Mouse (Mus musculus) NIH3T3 (cell line): ENCODE measurements at regions not wholly inside any gene's neighbourhood (a gene's known extent, or its start where the extent isn't known, plus 50 kb on each side); places are given as distances from the start of the nearest gene placed in this dataset.
"Not testable (repeated sequence)": the region's sequence is repeated elsewhere in the genome, so short reads cannot be mapped to it uniquely, and the experiment has no call there.

Experiments used
- DNase-seq: peaks from one replicate; pipeline ENCODE4 v3.0.0-alpha.2; 2012; ENCODE audit warnings: low read depth

DNA sequence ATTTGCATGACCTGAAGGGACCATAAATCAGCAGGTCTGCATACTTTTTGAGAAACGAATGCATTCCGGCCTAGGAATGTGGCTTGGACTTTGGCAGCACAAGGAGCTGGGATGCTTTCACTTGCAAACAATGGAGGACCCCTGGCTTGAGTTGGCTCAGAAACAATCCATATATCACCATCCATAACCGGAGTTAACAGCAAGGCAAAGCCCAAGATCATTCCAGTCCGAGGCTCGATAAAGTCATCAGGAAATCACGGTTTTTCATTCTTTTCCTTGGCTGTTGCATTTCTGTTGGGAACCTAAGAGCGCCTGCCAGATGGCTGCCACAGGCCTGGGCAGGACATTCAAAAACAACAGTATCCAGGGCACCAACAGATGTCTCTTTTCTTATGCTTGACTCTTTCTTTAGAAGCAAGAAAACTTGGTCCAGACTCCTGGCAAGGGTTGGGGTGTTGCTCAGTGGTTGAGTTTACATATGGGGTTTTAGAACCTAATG lies 198.5 kb downstream of the Fam43a start:
- DNase-seq: peak; percentile 88

DNA sequence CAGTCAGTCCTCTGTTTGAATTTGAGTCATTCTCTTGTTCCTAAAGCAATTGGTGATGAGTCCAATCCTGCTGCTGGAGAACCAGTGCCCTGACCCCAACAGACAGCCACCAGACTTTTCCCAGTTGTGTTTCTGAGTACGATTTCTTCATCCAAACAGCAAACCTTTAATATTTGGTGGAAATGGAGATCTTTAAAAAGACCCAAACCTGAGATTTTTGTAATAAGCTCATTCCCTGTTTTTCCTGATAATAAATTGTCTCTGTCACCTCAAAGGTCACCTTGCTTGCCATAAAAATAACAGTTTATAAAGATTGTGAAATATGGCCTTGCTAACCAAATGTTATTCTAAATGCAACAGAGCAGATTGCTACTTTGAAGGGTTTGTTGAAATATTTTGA lies 199.0 kb downstream of the Fam43a start:
- no peak for DNase-seq

DNA sequence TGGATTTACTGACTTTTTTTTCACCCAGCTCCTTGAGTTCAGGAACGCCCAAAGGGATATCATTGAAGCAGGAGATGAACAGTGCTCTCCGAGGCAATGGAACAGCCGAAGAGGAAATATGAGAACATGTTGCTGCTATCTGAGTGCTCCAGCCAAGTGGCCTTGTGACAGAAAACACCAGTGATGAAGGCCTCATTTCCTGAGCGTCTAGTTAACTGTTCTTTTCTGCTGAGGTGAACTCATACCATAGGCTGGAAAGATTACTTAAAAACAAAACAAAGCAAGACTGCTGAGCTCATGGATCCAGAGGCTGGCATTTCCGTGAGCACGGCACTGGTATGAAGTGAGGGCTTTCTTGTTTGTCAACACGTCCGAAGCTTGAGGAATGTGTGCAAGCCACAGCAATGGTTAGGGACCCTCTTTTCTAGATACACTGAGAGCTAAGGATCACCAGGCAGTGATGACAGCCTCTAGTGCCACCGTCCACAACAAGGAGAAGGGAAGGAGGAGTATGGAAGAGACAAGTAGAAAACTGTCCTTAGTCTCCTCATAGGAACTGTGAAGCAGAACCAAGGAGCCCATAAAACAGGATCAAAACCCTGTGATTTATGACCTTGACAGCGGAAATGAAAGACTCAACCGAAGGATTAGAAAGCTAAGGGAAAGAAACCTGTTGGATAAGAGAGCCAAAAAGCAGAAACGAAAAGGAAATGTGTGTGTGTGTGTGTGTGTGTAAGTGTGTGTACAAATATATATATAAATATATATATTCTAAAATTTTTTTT lies 200.4 kb downstream of the Fam43a start:
- no peak for DNase-seq

DNA sequence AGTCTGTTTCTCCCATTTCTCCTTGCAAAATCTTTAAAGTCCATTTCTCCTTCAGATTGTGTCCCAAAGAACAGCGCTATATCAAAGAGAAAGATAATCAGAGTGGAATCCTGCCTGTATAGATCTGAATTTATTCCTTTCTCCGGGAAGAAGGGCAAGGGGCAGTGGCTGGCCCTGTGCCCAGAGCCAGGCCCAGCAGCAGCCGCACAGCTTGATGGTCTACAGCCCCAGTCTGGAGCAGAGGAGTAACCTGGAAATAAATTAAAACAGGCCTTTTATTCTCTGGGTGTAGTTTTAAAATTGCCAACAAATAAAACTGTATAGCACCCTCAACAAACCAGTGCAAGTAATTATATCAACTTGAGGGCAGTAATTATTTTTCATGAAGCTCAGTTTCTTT lies 204.5 kb downstream of the Fam43a start:
- no peak for DNase-seq

DNA sequence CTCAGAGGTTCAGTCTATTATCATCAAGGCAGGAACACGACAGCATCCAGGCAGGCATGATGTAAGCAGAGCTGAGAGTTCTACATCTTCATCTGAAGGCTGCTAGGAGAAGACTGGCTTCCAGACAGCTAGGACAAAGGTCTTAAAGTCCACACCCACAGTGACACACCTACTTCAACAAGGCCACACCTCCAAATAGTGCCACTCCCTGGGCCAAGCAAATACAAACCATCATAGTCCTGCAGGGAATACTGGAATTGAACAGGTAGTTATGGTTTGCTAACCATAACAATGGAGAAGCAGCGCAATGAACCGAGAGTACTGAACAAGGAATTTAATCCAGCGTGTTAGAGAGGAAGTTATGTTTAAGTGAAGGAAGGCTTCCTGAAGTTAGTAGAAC lies 206.7 kb downstream of the Fam43a start:
- not testable (repeated sequence) for DNase-seq

DNA sequence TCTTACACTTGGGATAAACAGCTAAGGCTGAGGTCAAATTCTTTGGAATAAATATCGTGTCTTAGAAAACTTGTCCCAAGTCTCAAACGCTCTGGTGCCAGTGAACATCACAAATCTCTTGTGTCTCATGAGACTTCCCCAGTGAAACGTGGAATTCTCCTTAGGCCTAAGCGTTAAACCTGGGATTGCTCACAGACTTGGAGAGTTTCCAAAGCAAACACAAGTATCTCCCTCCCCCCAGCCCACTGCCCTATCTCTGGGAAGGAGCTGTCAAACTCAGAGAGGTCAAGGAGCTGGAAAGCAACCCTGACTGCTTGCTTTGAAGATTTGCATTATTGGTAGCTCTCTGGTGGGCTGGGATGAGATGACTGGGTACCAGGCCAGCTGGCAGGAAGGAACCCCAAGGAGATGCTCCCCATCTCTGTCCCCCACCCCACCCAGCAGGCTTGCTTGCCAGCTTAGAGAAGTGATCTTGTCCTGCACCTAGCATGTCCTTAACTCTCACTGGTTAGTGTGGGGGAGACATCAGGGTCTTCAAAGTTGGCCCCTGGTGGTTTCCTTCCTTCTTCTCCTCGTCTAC lies 219.1 kb downstream of the Fam43a start:
- DNase-seq: peak; percentile 55

DNA sequence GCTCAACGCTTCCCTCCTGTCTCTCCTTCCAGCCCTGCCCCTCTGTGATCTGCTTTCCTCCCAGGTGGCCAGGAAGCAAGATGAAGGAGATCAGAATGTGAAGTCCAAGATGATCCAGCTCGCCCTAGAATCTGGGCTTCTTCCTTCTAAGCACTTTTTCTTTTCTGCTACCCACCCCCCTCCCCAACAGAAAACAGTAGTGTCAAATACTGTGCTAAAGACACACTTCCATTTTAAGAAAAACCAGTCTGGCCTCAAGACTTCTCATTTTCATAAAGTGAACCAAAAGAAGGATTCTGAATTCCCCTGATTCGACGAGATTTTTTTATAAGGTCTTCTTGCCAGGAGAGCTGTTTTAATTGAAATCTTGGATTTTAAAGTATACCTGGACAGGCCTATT lies 219.8 kb downstream of the Fam43a start:
- DNase-seq: no peak

DNA sequence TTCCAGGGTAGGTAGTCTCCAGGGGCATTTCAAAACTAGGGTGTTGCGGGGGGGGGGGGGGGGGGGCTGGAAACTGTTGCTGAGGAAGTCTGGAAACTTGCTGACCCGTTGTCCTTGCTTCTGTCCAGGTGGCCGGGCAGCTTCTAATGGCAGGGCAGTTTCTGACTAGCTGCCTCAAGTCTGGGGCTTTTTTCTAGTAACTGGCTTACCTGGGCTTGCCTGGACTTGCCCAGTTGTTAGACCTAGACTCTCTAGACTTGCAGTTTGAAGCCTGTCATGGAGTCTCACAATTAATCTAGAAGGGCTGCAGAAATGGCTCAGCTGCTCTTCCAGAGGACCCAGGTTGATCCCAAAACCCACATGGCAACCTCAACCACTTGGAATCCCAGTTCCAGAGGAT lies 220.7 kb downstream of the Fam43a start:
- DNase-seq: no peak

DNA sequence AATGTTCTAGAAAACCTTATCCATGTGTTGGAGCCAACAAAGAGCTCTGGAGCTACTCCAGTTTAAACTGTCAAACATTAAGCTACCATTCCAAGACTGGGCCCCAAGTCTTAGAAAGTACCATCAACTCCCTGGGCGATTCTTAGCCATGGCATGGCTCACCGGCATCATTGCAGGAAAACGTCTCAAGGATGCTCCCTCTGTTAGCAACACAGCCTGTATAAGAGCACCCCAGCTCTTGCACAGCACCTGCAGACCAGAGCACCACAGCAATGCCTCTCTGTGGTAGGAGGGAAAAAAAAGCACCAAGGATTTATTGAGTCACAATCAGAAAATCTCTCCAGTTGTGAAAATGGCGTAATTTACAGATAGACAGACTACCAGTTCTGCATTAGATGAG lies 221.2 kb downstream of the Fam43a start:
- no peak for DNase-seq

DNA sequence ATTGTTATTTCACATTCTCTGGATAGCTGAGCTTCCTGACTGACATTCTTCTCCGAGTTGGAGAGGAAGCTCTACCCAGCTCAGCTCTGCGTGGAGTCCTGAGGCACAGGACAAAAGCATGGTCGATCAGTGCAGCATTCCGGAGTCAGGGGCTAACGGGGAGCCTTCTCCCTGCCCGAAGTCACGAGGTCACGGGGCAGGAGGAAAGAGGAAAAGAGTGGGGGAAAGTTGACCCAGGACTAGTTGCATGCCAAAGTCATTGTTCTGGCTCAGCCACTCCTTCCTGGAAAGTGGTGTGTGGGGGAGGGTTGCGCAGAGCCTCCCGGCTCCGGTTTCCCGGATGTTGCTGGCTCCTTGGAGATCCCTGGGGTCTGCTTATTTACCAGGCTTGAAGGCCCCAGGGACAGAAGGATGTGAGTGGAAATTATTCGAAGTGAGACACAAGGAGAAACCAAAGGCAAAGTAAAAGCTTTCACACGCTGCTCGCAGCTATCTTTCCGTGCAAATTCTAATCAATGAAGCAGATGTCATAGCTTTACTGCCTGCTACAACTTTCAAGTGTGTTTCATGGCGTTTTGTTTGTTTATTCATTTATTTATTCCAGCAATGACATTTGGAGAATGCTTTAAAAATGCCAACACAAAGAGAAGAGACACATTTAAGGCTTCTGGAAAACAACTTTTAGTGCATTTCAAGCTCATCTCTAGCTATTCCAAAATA lies 221.8 kb downstream of the Fam43a start:
- DNase-seq: no peak

DNA sequence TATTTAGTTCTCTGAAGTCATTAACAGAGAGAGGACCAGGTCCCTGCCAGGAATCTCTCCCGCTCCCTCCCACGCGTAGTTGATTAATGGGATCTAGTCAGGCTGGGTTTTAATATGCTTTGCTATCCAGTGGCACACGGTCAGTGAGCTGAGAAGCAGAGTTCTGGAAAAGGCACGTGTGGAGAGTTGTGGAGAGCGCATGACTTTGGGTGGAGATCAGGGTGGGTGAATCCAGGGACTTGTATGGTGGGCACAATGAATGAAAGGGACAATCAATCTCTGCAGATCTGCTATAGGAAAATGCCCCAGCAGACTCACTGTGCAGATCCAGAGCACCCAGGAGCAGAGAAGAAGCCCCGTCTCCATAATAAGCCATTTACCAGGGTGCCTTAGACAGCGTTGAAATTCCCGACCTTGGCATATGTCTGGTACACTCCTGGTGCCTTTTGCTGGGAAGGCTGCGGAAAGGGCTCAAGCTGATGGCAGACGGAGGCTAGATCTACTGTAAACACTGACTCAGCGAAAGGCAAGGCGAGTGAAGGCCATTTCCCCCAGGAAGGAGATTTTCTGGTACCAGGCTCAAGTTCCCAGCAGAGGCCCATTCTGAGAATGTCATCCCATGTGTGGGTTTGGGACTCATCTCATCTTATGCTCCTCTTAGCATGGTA lies 222.5 kb downstream of the Fam43a start:
- DNase-seq: peak; percentile 53

DNA sequence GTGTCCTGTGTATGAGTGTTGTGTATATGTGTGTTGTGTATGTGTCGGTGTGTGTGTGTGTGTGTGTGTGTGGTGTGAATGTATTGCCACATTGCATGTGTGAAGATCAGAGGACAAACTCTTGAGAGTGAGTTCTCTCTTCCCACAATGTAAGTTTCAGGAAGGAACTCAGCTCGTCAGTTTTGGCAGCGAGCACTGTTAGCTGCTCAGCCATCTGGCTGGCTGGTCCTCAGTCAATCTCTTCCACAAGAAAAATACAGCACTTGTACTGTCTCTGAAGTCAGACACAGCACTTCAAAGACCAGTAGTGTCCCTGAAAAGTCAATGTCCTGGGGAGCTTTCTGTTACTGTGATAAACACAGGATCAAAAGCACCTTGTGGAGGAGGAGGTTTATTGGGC lies 226.6 kb downstream of the Fam43a start:
- DNase-seq: peak; percentile 25

DNA sequence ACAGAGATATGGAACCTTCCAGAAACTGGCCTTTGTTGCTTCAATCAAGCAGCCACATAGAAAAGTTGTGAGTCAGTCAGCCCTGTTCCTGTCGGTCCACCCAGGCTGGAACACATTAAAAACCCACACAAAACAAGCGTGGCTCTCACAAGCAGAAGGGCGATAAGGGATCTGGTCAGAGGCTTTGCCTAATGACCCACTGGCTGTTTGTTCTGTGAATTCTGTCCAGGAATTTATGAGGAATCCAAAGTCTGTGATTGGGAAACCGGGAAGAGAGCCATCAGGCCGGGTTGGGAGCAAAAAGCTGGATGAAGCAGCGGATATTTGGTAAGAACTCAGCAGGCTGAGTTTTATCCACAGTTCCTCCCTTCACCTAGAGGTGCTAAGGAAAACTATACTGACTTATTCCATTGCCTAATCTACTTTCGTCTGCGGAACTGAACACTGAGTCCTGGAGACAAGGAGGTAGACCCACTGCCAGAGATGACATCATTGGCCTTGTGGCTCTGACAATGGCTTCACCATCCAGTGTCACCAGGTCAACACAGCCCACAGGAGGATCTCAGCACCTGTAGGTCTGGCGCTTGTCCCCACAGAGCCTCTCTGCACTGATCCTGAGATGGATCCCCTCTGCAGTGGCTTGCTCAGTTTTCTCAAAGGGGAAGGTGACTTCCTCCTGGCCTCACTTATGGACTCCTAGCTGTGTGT lies 228.5 kb downstream of the Fam43a start:
- DNase-seq: peak; percentile 96

DNA sequence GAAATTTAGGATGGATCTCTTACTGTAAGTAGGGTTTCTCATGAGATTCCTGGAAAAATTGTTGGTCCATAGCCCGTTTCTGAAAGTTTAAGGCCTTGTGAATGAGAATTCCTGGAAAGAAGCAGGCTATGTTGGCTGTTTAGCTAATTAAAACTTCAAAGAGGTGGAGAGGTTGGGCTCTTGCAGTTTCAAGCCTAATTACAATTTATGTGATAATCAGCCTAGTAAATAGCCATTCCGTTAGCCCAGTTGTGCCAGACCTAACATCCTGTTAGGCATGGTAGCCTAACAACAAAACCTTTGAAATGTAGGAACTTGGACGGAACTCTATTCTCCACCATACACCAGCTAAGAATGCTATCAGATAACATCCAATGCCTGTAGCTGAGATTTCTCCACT lies 235.0 kb downstream of the Fam43a start:
- no peak for DNase-seq

DNA sequence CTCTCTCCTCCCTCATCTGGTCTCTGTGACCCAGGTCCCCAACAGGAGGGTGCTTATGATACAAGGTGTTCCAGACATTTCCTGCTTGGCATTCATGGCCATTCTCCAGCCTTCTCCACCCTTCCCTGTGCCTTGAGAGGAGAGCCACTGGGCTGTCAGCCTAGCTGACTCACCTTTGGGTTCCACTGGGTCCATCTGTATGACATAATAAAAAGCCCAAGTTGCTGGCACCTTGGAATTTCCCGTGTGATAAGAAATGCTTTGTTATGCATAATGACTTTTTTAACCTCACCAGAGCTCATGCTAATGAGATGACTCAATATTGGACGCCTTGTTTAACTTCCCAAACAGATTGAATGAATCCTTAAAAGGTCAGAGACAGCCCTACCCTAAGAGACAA lies 236.2 kb downstream of the Fam43a start:
- DNase-seq: no peak

DNA sequence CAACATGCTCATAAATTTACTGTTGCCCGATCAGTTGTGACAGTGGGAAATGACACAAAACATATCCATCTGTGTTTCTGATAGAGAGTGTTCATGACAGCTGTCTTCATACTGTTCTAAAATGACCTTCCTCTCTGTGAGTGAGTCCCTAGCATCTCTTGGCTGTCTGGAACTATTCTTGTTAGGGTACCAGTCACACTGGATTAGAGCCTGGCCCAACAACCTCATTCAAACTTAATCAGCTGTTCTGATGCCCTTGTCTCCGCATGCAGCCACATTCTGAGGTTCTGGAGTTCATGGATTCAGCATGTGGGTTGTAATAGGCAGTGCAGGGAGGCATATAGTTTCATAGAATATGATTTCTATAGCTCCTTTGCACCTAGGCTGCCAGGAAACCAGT lies 238.4 kb downstream of the Xxylt1 start:
- no peak for DNase-seq

DNA sequence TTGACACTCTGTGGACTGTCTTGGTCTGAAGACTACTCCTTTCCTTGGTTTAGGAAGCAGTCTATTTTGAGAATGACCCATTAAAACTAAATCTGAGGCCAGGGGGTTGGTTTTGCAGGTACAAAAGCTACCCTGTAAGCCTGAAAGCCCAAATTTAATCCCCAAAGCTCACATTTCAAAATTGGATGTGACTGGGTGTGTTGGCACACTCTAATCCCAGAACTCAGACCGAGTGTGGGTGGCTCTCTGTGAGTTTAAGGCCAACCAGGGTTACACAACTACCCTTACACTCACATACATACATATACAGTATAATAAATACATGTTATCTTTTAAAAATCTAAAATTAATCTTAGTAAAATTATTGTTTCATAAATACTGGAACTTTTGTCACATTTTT lies 228.6 kb downstream of the Xxylt1 start:
- DNase-seq: no peak

DNA sequence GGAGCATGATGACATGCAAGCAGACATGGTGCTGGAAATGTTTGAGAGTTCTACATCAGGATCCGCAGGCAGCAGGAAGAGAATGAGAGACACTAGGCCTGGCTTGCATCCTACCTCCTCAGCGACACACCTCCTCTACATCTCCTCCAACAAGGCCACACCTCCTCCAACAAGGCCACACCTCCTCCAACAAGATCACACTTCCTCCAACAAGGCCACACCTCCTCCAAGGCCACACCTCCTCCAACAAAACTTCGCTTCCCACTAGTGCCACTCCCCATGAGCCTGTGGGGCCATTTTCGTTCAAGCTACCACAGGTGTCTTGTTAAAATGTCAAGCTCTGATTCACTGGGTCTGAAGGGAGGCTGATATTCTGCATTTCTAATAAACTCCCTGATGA lies 226.5 kb downstream of the Xxylt1 start:
- DNase-seq: no peak

DNA sequence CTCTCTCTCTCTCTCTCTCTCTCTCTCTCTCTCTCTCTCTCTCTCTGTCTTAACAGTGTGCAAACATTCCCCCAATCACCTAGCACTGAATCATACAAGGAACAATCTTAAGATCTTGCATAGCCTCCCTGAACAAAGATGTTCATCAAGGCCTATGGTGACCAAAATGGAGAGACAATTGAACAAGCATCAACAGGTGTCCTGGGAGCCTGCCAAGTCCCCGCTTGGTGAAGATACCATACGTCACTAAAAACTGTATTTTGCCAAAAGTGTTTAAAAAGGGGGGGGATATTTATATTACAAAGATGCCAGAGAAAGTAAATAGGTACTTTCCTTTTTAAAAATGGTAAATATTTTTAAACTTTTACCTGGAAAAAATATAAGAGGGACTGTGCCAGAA lies 223.6 kb downstream of the Xxylt1 start:
- no peak for DNase-seq

DNA sequence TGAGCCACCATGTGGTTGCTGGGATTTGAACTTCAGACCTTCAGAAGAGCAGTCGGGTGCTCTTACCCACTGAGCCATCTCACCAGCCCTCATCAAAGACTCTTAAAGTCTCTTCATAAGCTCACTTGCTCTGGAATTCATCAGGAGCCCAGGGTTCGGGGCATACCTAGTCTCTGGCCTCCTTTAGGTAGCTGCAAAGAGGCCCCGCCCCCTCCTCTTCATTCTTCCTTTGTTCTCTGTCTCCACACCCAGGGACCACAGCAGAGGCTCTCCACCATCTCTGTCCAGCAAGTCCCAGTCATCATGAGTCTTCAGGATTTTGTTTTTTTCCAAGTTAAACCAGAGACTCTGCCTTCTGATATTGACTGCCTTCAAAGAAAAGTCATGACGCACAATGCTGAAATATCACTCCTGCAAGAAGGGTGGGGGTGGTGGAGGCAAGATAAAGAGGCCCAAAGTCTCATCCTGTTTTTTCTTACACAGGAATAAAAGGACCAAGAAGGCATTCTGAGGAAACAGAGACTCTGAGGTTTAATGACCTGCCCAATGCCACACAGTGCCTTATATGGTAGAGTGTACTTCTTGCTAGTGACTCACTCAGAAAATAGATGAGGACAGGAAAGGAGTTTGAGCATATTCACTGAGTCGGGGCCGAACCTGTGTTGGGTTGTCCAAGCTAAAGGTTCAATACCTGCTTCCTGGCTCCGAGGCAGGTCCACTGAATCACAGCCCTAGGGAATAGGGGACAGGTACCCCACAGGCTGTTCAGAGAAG lies 211.9 kb downstream of the Xxylt1 start:
- DNase-seq: no peak

DNA sequence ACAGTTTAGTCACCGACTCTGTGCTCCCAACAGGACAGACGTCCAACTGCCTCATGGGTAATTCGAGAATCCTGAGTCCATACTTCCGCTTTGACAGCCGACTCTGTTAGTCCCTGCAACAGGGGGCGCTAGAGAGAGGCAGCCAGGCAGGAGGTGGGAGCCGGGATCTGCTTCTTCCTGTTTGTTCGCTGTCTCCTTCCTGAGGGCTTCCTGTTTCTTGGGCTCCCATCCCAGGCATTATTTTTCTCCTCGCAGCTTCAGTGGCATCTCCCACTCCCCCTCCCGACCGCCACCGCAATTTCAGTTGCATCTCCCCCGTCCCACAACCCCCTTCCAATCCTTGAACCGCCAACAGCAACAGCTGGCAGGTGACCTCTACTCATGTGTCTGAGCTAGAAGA lies 211.1 kb downstream of the Xxylt1 start:
- peak; percentile 21 for DNase-seq
